Mouse (Mus musculus): ENCODE data around the gene Hip1.

- TF ChIP-seq CTCF (IDR thresholded peaks at IDR 0.05; ENCODE audit: low read depth) = no peak
- TF ChIP-seq EP300 (IDR thresholded peaks at IDR 0.05; ENCODE audit: low read depth) = no peak
Observed at GRCm38 (mm10) chr5:135404623-135405022, 140.3 kb downstream of the Hip1 start.
